18 mouse cellular contexts compared by ENCODE assay signal in genomic region chr3:29136065-29136955, GRCm38 (mm10). TPM values are rescaled to one million over a fixed set of nuclear protein-coding genes. Genes with fewer than 3 reads are reported as not detected.
A peak's percentile ranks its signal among the peaks of the same experiment; 100 is the strongest.
DNase-seq lines count a peak whose midpoint lies in the region; ATAC-seq and TF ChIP-seq lines count a peak whose summit lies in the region.
"Had no signal": no experiment of that assay in that cellular context is flagged by ENCODE, and none has a peak within 500 bp of the region (broad histone marks: within the 10 kb centered on the region; RNA-seq: fewer than 3 reads in every experiment).

No protein-coding gene starts in this region.

- intact Hi-C loops in left cerebral cortex, adult 2 months (cut with DNase I): no loop called here
- intact Hi-C loops in left cerebral cortex, postnatal 25 days (cut with DNase I): no loop called here

- WGBS in forebrain, embryonic 15.5 days: 6% methylated on average over 10 of the region's 10 CpGs
- WGBS in midbrain, embryonic 10.5 days: 13% methylated on average over 10 of the region's 10 CpGs

- no peaks in the 10 kb centered on the region for H3K9me3 ChIP-seq in forebrain, embryonic 15.5 days
- H3K9me3 ChIP-seq in midbrain, embryonic 10.5 days (replicated peaks): no peaks in the 10 kb centered on the region
- H3K9me3 ChIP-seq: limb, embryonic 15.5 days had no signal

- no peaks in the 10 kb centered on the region for H3K36me3 ChIP-seq in forebrain, embryonic 15.5 days
- H3K36me3 ChIP-seq in midbrain, embryonic 10.5 days: no peaks in the 10 kb centered on the region
- H3K36me3 ChIP-seq: limb, embryonic 15.5 days had no signal

- H3K9ac ChIP-seq in forebrain, embryonic 15.5 days (replicated peaks): no peak overlapping the region
- H3K9ac ChIP-seq: limb, embryonic 15.5 days had no signal

- no peak for DNase-seq in left cerebral cortex, adult 2 months (ENCODE audit: extremely low spot score in 1 of 2, low spot score in 2 of 2)
- DNase-seq in left cerebral cortex, postnatal 25 days (ENCODE audit: low spot score in 2 of 2): no peak
- DNase-seq in midbrain, embryonic 10.5 days (ENCODE audit: low spot score): no peak
- peak; percentile 70 for DNase-seq in retina, embryonic 14.5 days (ENCODE audit: low spot score)
- no peak for DNase-seq in frontal cortex, postnatal 10 days (ENCODE audit: low spot score in 2 of 2)
- DNase-seq in cerebellum, postnatal 4 days (ENCODE audit: low spot score in 2 of 2): no peak
- no peak for DNase-seq in kidney, adult 8-10 months
- DNase-seq: adrenal gland, adult 2 months; cerebellum, postnatal 36 days; heart, postnatal 14 days; kidney, adult 11 months; lung, postnatal 10 days; right cerebral cortex, adult 18-20 months; thymus, adult 2 months had no signal

- no peaks in the 10 kb centered on the region for H3K27me3 ChIP-seq in forebrain, embryonic 15.5 days
- peaks cover 14% of the 10 kb centered on the region for H3K27me3 ChIP-seq in midbrain, embryonic 10.5 days (ENCODE audit: low read depth, poor library complexity, severe bottlenecking)
- H3K27me3 ChIP-seq: limb, embryonic 15.5 days had no signal

- peak; percentile 68 for ATAC-seq in forebrain, embryonic 15.5 days (replicated peaks)

- H3K4me2 ChIP-seq in forebrain, embryonic 15.5 days (replicated peaks): peak overlapping the region; percentile 15
- H3K4me2 ChIP-seq: limb, embryonic 15.5 days had no signal

- 0 out of 2 replicates have a peak overlapping the region, but pooled peaks have one; percentile 6 for H3K27ac ChIP-seq in left cerebral cortex, adult 2 months
- peak overlapping the region; percentile 58; the same call in 1 of the 2 replicates for H3K27ac ChIP-seq in forebrain, embryonic 15.5 days (replicated peaks)
- peak overlapping the region; percentile 65; the same call in 1 of the 2 replicates for H3K27ac ChIP-seq in midbrain, embryonic 10.5 days (replicated peaks)
- H3K27ac ChIP-seq: limb, embryonic 15.5 days had no signal

- H3K4me1 ChIP-seq in forebrain, embryonic 15.5 days: peaks cover 31% of the 10 kb centered on the region
- peaks cover 53% of the 10 kb centered on the region for H3K4me1 ChIP-seq in midbrain, embryonic 10.5 days
- H3K4me1 ChIP-seq: limb, embryonic 15.5 days had no signal

- H3K4me3 ChIP-seq in left cerebral cortex, adult 2 months: no peak overlapping the region
- H3K4me3 ChIP-seq in forebrain, embryonic 15.5 days: no peak overlapping the region
- peak overlapping the region; percentile 32 for H3K4me3 ChIP-seq in midbrain, embryonic 10.5 days
- H3K4me3 ChIP-seq: limb, embryonic 15.5 days had no signal

- no peak for TF ChIP-seq CTCF in left cerebral cortex, adult 2 months (IDR thresholded peaks at IDR 0.05)

RNA-seq across cellular contexts. Expression of gene Egfem1, which starts 54.5 kb away (rescaled TPM):
- 10 to 100 TPM; 16.9 to 21.8 TPM for total RNA-seq in left cerebral cortex, adult 2 months (2021)
- total RNA-seq in left cerebral cortex, postnatal 25 days (2021): 10 to 100 TPM; 17.2 to 18.5 TPM
- polyA plus RNA-seq in forebrain, embryonic 15.5 days (2015; fragmentation: Nextera tagmentation; extraction: Ambion mirVana): 3.9 and 4.4 TPM in 2 replicates
- 10.7 and 13.7 TPM in 2 replicates for polyA plus RNA-seq in midbrain, embryonic 10.5 days (2016; fragmentation: Nextera tagmentation; extraction: Ambion mirVana)
- total RNA-seq: adrenal gland, adult 2 months; granulocyte monocyte progenitor cell, adult 5-6 weeks; heart, postnatal 14 days; MEL had no signal
- polyA plus RNA-seq: thymus, adult 2 months had no signal

Comparison
In these comparisons a context has a peak if more than half of its experiments do, and no peak if none do; other contexts are left out.
1. H3K27ac ChIP-seq: peak in every context shown above with its lines; median percentile 65 in midbrain, embryonic 10.5 days; 58 in forebrain, embryonic 15.5 days; 6 in left cerebral cortex, adult 2 months.